Mouse (Mus musculus): Measurements from ENCODE around the gene Cyb5r3.

GRCm38 (mm10) chr15:83204731-83205451 is 32.5 kb upstream of the Cyb5r3 start:
- no peak for TF ChIP-seq MAFK (IDR thresholded peaks at IDR 0.05; ENCODE audit: borderline replicate concordance, low read depth, low read length)
- TF ChIP-seq POLR2A (IDR thresholded peaks at IDR 0.05; ENCODE audit: control insufficient read depth in 1 of 2, insufficient read depth in 1 of 2, low read depth in 1 of 2, low read length in 2 of 2, poor library complexity in 1 of 2): no peak
- TF ChIP-seq JUND (IDR thresholded peaks at IDR 0.05; ENCODE audit: low read depth, low read length): no peak
- TF ChIP-seq USF1 (IDR thresholded peaks at IDR 0.05; ENCODE audit: low read depth, low read length): no peak
